ENCODE assay signal across 9 mouse cellular contexts in genomic region chr2:84479036-84479435, GRCm38 (mm10). TPM values are rescaled to one million over a fixed set of nuclear protein-coding genes. Genes with fewer than 3 reads are reported as not detected.
A peak's percentile ranks its signal among the peaks of the same experiment; 100 is the strongest.
DNase-seq lines count a peak whose midpoint lies in the region; ATAC-seq lines count a peak whose summit lies in the region.
"Had no signal": no experiment of that assay in that cellular context is flagged by ENCODE, and none has a peak within 500 bp of the region (broad histone marks: within the 10 kb centered on the region; RNA-seq: fewer than 3 reads in every experiment).

No protein-coding gene starts in this region.

- no peak overlapping the region for H3K4me2 ChIP-seq in forebrain, embryonic 12.5 days
- H3K4me2 ChIP-seq: embryonic facial prominence, embryonic 13.5 days had no signal

- no peaks in the 10 kb centered on the region for H3K4me1 ChIP-seq in forebrain, embryonic 12.5 days
- H3K4me1 ChIP-seq: embryonic facial prominence, embryonic 13.5 days had no signal

- DNase-seq in kidney, adult 18-20 months = peak; percentile 16
- no peak for DNase-seq in kidney, adult 11 months
- peak; percentile 8 to 67 for DNase-seq in adrenal gland, postnatal 36 days
- DNase-seq in heart, adult 9 months (ENCODE audit: low spot score in 2 of 2) = peak; percentile 47 to 76
- DNase-seq in left cerebral cortex, postnatal 10 days (ENCODE audit: extremely low spot score in 1 of 2, low spot score in 2 of 2) = peak; percentile 13 to 47

- no peak overlapping the region for H3K9ac ChIP-seq in forebrain, embryonic 12.5 days
- H3K9ac ChIP-seq: embryonic facial prominence, embryonic 13.5 days had no signal

- peak; percentile 60 for ATAC-seq in CD4-positive, CD25-positive, alpha-beta regulatory T cell, adult 4 months
- ATAC-seq in neutrophil, adult 5-6 weeks (ENCODE audit: extremely low read depth, insufficient number of reproducible peaks, low FRiP score, poor library complexity, severe bottlenecking) = peak; percentile 81
- ATAC-seq in forebrain, embryonic 12.5 days (ENCODE audit: low FRiP score) = no peak

- H3K36me3 ChIP-seq in forebrain, embryonic 12.5 days (replicated peaks) = no peaks in the 10 kb centered on the region
- H3K36me3 ChIP-seq: embryonic facial prominence, embryonic 13.5 days had no signal

- intact Hi-C loops in left cerebral cortex, postnatal 10 days (cut with DNase I) = no loop called here

- 36% methylated on average over 3 of the region's 3 CpGs for WGBS in forebrain, embryonic 12.5 days

- no peaks in the 10 kb centered on the region for H3K27me3 ChIP-seq in forebrain, embryonic 12.5 days
- H3K27me3 ChIP-seq: embryonic facial prominence, embryonic 13.5 days had no signal

- no peaks in the 10 kb centered on the region for H3K9me3 ChIP-seq in forebrain, embryonic 12.5 days
- H3K9me3 ChIP-seq: embryonic facial prominence, embryonic 13.5 days had no signal

- no peak overlapping the region for H3K4me3 ChIP-seq in forebrain, embryonic 12.5 days (replicated peaks)
- H3K4me3 ChIP-seq: embryonic facial prominence, embryonic 13.5 days had no signal

- no peak overlapping the region for H3K27ac ChIP-seq in forebrain, embryonic 12.5 days
- H3K27ac ChIP-seq: embryonic facial prominence, embryonic 13.5 days had no signal

RNA-seq across cellular contexts. Expression of gene Tfpi, which starts 2.5 kb away (rescaled TPM):
- polyA plus RNA-seq in CD4-positive, CD25-positive, alpha-beta regulatory T cell, adult 4 months (2017; shearing (Covaris generic)) = 1 to 10 TPM; 3.9 to 6.5 TPM
- 10 to 100 TPM; 40.1 to 67.1 TPM for total RNA-seq in adrenal gland, postnatal 36 days (2021)
- 1 to 10 TPM; 6.2 to 7.6 TPM for total RNA-seq in left cerebral cortex, postnatal 10 days (2021)
- total RNA-seq in neutrophil, adult 5-6 weeks (2017) = 1.5 and 2.8 TPM in 2 replicates
- 9.0 and 9.4 TPM in 2 replicates for polyA plus RNA-seq in forebrain, embryonic 12.5 days (2016; fragmentation: Nextera tagmentation; extraction: Ambion mirVana)

RNA-seq across cellular contexts. Expression of gene Calcrl, which starts 53.8 kb away (rescaled TPM):
- 10 to 100 TPM; 25.6 to 26.7 TPM for polyA plus RNA-seq in CD4-positive, CD25-positive, alpha-beta regulatory T cell, adult 4 months (2017; shearing (Covaris generic))
- total RNA-seq in adrenal gland, postnatal 36 days (2021) = 10 to 100 TPM; 19.9 to 38.5 TPM
- 10 to 100 TPM in 1 of 2 experiments, 1 to 10 TPM in 1; 7.7 to 10.4 TPM for total RNA-seq in left cerebral cortex, postnatal 10 days (2021)
- total RNA-seq in neutrophil, adult 5-6 weeks (2017) = 36.7 and 37.8 TPM in 2 replicates
- 10.3 and 11.0 TPM in 2 replicates for polyA plus RNA-seq in forebrain, embryonic 12.5 days (2016; fragmentation: Nextera tagmentation; extraction: Ambion mirVana)

Comparison
In these comparisons a context has a peak if more than half of its experiments do, and no peak if none do; other contexts are left out.
1. RNA of gene Tfpi, which starts 2.5 kb away (total RNA-seq): 40.1 to 67.1 TPM in adrenal gland, postnatal 36 days; 6.2 to 7.6 TPM in left cerebral cortex, postnatal 10 days and 1.5 to 2.8 TPM in neutrophil, adult 5-6 weeks; every median in the first group is over 4 times any median in the second.